Mouse (Mus musculus) stomach, postnatal 0 days (tissue): ENCODE results near the gene Oosp1.

ENCODE experiments used
- CTCF ChIP-seq: IDR thresholded peaks from 2 replicates; pipeline ENCODE4 v1.5.1; 2016; ENCODE audit warnings: antibody characterized with exemption, low read depth, mild to moderate bottlenecking, moderate library complexity
- EP300 ChIP-seq: optimal IDR thresholded peaks from 2 replicates; pipeline ENCODE3; 2016; ENCODE audit warnings: antibody characterized with exemption

DNA sequence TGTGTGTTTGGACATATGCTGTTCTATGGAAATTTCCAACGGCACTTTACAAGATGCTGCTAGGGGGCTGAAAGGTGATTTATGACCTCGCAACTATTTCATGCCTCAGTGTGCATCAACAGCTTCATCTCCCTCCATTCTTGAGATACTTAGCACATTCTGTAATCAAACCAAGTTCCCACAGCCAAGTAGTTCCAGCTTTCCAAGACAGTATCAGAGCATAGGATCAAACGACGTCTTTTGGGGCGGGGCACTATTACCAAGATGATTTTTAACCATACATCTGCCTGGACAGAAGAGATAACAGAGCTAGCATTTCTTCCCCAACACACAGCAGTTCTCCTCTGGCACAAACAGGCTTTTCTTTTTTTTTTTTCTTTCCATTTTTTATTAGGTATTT lies 65.7 kb downstream of the Oosp1 start:
- TF ChIP-seq CTCF (no peak), EP300 (no peak)
